Mouse (Mus musculus): ENCODE data around the gene Vmn2r117. TPM values are rescaled to one million over a fixed set of nuclear protein-coding genes. Genes with fewer than 3 reads are reported as not detected.
"Not testable (repeated sequence)": the region's sequence is repeated elsewhere in the genome, so short reads cannot be mapped to it uniquely, and the experiment has no call there.

Gene Vmn2r117
- not detected for total RNA-seq (2021)
- not detected in 2 replicates for polyA plus RNA-seq (2012; rRNA removed)
- long read RNA-seq = 0 reads

DNA sequence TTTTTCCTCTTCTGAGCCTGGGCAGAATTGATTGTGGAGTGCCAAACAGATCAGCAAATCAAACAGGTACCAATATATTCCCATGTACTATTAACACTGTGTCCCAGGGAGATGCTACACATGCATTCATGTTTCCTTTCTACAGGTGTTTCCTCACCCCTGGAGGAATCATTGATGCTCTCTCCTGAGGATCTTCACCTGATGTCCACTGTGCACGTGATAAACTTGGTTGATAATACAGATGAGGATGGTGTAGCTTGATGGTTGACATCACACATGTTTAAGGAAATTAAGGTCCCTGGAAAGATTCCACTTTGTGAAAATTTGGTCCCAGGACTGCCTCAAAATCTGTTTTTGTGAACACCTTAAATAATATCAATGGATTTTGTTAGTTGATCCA is at the start of gene Vmn2r117:
TSS of gene Vmn2r117 (minus strand) at position 101 of the 400 bp plus-strand sequence.
- DNase-seq; H3K4me1 ChIP-seq (ENCODE audit: control insufficient read depth, insufficient read depth, low read length); H3K4me3 ChIP-seq; H3K27me3 ChIP-seq (ENCODE audit: control insufficient read depth, insufficient read depth, low read length); H3K36me3 ChIP-seq (ENCODE audit: control insufficient read depth, insufficient read depth, low read length); H3K27ac ChIP-seq; H3K79me2 ChIP-seq (replicated peaks; ENCODE audit: control insufficient read depth, insufficient read depth, low read length); intact Hi-C loops (cut with DNase I); H3K9ac ChIP-seq (ENCODE audit: low read depth, low read length): not testable (repeated sequence)
- WGBS = 28% methylated on average over 1 of the region's 1 CpGs

DNA sequence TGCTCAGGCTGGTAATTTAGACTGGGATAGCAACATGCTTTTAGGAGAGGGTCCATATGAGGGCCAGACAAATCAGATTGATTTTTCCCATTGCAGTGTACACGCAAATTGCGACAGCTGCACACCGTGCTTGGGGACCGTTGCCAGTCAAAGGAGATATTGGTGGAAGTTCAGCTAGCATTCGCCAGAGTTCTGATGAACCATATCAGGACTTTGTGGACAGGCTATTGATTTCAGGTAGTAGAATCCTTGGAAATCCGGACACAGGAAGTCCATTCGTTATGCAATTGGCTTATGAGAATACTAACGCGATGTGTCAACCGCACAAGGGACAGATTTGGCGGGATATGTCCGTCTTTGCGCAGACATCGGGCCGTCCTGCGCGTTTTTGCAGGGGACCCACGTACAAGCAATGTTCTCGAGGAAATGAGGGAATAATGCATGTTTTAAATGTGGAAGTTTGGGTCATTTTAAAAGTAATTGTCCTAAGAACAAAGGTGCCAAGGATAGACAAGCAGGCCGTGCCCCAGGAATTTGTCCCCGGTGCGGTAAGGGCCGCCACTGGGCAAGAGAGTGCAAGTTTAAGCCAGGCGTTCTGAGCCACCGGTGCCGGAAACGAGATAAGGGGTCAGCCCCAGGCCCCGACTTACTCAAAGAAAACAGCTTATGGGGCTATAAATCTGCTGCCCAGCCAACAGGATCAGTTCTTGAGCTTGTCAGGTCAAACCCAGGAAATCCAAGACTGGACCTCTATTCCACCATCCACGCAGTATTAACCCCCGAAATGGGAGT is 43.6 kb upstream of the Vmn2r117 start:
- DNase-seq; H3K27ac ChIP-seq; H3K27me3 ChIP-seq (ENCODE audit: control insufficient read depth, insufficient read depth, low read length); H3K4me3 ChIP-seq; H3K9ac ChIP-seq (ENCODE audit: low read depth, low read length); H3K36me3 ChIP-seq (ENCODE audit: control insufficient read depth, insufficient read depth, low read length); H3K79me2 ChIP-seq (replicated peaks; ENCODE audit: control insufficient read depth, insufficient read depth, low read length); intact Hi-C loops (cut with DNase I); H3K4me1 ChIP-seq (ENCODE audit: control insufficient read depth, insufficient read depth, low read length): not testable (repeated sequence)
- WGBS = 55% methylated on average over 30 of the region's 30 CpGs

DNA sequence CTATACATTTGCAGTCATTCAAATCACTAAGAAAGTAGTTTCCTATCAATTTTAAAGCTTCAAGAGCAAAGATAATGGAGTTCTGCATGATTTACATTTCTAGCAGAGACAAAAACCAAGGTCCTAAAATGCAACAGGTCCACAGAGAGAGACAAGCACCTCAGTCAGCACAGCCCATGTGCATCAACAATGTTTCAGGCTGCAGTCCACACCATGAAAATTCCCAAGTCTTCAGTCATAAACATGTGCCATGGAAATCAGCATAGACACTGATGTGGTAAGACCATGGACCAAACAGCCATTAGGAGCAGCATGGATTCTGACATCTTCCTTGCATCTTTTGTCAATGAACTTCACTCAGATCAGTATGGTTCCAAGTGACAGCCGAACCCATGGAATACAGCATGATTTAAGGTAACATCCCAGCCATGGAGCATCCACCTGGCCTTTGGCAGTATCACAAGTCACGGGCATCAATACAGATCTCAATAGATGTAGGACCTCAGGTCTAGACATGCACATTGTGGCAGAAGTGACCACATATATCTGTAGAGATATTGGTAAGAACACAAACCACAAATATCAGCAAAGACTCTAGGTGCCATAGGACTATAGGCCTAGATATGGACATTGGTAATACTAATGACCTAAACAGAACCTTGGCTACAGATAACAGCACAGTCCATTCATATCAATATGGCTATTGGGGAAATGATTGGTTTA is 39.4 kb upstream of the Vmn2r117 start:
- no peaks in the 10 kb centered on the region for H3K79me2 ChIP-seq (replicated peaks; ENCODE audit: control insufficient read depth, insufficient read depth, low read length)
- H3K9ac ChIP-seq (ENCODE audit: low read depth, low read length) = no peak overlapping the region
- no peaks in the 10 kb centered on the region for H3K36me3 ChIP-seq (ENCODE audit: control insufficient read depth, insufficient read depth, low read length)
- no peaks in the 10 kb centered on the region; the same call in 1 of the 2 replicates for H3K27me3 ChIP-seq (ENCODE audit: control insufficient read depth, insufficient read depth, low read length)
- no peak overlapping the region for H3K4me3 ChIP-seq
- DNase-seq = no peak
- no peak overlapping the region for H3K27ac ChIP-seq
- TF ChIP-seq EP300 (IDR thresholded peaks at IDR 0.05; ENCODE audit: insufficient read depth, low read depth, low read length) = no peak
- TF ChIP-seq CTCF (IDR thresholded peaks at IDR 0.05) = no peak
- no peak for TF ChIP-seq POLR2A (IDR thresholded peaks at IDR 0.05; ENCODE audit: insufficient read depth, low read depth, low read length)
- no peaks in the 10 kb centered on the region for H3K4me1 ChIP-seq (ENCODE audit: control insufficient read depth, insufficient read depth, low read length)
- intact Hi-C loops (cut with DNase I) = no loop called here
- WGBS = 63% methylated on average over 2 of the region's 2 CpGs

DNA sequence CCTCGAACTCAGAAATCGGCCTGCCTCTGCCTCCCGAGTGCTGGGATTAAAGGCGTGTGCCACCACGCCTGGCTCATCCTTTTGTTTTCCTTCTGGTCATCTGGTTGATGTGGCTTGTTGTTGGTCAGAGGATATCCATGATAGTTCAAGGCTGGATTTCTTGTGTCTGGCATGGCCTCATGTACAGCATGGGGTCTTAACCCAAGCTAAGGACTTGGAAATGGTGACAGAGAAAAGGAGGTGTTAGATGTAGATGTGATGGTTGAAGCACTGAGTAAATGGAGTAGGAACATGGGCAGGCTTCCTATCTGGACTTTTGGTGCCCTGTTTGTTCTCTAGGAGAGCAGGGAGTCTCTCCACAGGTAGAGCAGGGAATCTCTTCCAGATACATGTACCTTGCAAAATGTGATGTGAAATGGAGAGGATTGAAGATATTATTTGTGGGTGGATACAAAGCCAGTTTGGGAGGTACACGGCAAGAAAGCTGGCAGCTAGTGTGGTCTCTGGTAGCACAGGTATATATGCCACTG is 46.3 kb downstream of the Vmn2r117 start:
- no peak overlapping the region for H3K4me3 ChIP-seq
- no peak overlapping the region for H3K9ac ChIP-seq (ENCODE audit: low read depth, low read length)
- H3K36me3 ChIP-seq (ENCODE audit: control insufficient read depth, insufficient read depth, low read length) = no peaks in the 10 kb centered on the region
- H3K27ac ChIP-seq = no peak overlapping the region
- H3K4me1 ChIP-seq (ENCODE audit: control insufficient read depth, insufficient read depth, low read length) = no peaks in the 10 kb centered on the region
- no peak for DNase-seq
- WGBS = 76% methylated on average over 6 of the region's 6 CpGs
- intact Hi-C loops (cut with DNase I) = no loop called here
- H3K27me3 ChIP-seq (ENCODE audit: control insufficient read depth, insufficient read depth, low read length) = no peaks in the 10 kb centered on the region
- TF ChIP-seq EP300 (IDR thresholded peaks at IDR 0.05; ENCODE audit: insufficient read depth, low read depth, low read length) (no peak), CTCF (IDR thresholded peaks at IDR 0.05) (no peak), POLR2A (IDR thresholded peaks at IDR 0.05; ENCODE audit: insufficient read depth, low read depth, low read length) (no peak)
- H3K79me2 ChIP-seq (replicated peaks; ENCODE audit: control insufficient read depth, insufficient read depth, low read length) = no peaks in the 10 kb centered on the region

Other genes starting within 250 kb of the Vmn2r117 start
- not detected for gene Vmn2r114, start 167.2 kb downstream of the Vmn2r117 start, total RNA-seq (2021)
- not detected in 2 replicates for gene Vmn2r114, start 167.2 kb downstream of the Vmn2r117 start, polyA plus RNA-seq (2012; rRNA removed)
- not detected for gene Vmn2r115, start 136.0 kb downstream of the Vmn2r117 start, total RNA-seq (2021)
- gene Vmn2r115, start 136.0 kb downstream of the Vmn2r117 start, polyA plus RNA-seq (2012; rRNA removed) = not detected in 2 replicates
- not detected for gene Vmn2r116, start 95.1 kb downstream of the Vmn2r117 start, total RNA-seq (2021)
- not detected in 2 replicates for gene Vmn2r116, start 95.1 kb downstream of the Vmn2r117 start, polyA plus RNA-seq (2012; rRNA removed)
- 1 to 10 TPM; 5.5 to 6.2 TPM for gene Zfp213, start 84.5 kb upstream of the Vmn2r117 start, total RNA-seq (2021)
- gene Zfp213, start 84.5 kb upstream of the Vmn2r117 start, polyA plus RNA-seq (2012; rRNA removed) = 8.7 and 9.8 TPM in 2 replicates
- gene Zfp13, start 119.8 kb upstream of the Vmn2r117 start, total RNA-seq (2021) = 1 to 10 TPM; 2.2 to 2.8 TPM
- gene Zfp13, start 119.8 kb upstream of the Vmn2r117 start, polyA plus RNA-seq (2012; rRNA removed) = 3.2 and 3.6 TPM in 2 replicates
- gene Zscan10, start 121.2 kb upstream of the Vmn2r117 start, total RNA-seq (2021) = not detected
- gene Zscan10, start 121.2 kb upstream of the Vmn2r117 start, polyA plus RNA-seq (2012; rRNA removed) = not detected in 2 replicates
- gene Mmp25, start 165.6 kb upstream of the Vmn2r117 start, total RNA-seq (2021) = under 1 TPM; 0.09 to 0.10 TPM
- 0.18 and 0.21 TPM in 2 replicates for gene Mmp25, start 165.6 kb upstream of the Vmn2r117 start, polyA plus RNA-seq (2012; rRNA removed)
- not detected for gene Bicdl2, start 180.8 kb upstream of the Vmn2r117 start, total RNA-seq (2021)
- not detected in 2 replicates for gene Bicdl2, start 180.8 kb upstream of the Vmn2r117 start, polyA plus RNA-seq (2012; rRNA removed)
- 100 to 1,000 TPM; 172 to 215 TPM for gene Hcfc1r1, start 193.9 kb upstream of the Vmn2r117 start, total RNA-seq (2021)
- gene Hcfc1r1, start 193.9 kb upstream of the Vmn2r117 start, polyA plus RNA-seq (2012; rRNA removed) = 494 and 575 TPM in 2 replicates
- gene Thoc6, start 194.2 kb upstream of the Vmn2r117 start, total RNA-seq (2021) = 1 to 10 TPM; 9.6 to 9.7 TPM
- gene Thoc6, start 194.2 kb upstream of the Vmn2r117 start, polyA plus RNA-seq (2012; rRNA removed) = 14.4 and 15.3 TPM in 2 replicates
- 10 to 100 TPM; 80.1 to 82.5 TPM for gene Tnfrsf12a, start 197.8 kb upstream of the Vmn2r117 start, total RNA-seq (2021)
- 28.1 and 37.9 TPM in 2 replicates for gene Tnfrsf12a, start 197.8 kb upstream of the Vmn2r117 start, polyA plus RNA-seq (2012; rRNA removed)
- gene Cldn6, start 199.6 kb upstream of the Vmn2r117 start, total RNA-seq (2021) = not detected
- not detected in 2 replicates for gene Cldn6, start 199.6 kb upstream of the Vmn2r117 start, polyA plus RNA-seq (2012; rRNA removed)
- gene Cldn9, start 204.3 kb upstream of the Vmn2r117 start, total RNA-seq (2021) = not detected
- gene Cldn9, start 204.3 kb upstream of the Vmn2r117 start, polyA plus RNA-seq (2012; rRNA removed) = not detected in 2 replicates
- not detected for gene 1520401A03Rik, start 243.1 kb upstream of the Vmn2r117 start, total RNA-seq (2021)
- not detected in 2 replicates for gene 1520401A03Rik, start 243.1 kb upstream of the Vmn2r117 start, polyA plus RNA-seq (2012; rRNA removed)
- 1 to 10 TPM; 1.2 to 1.6 TPM for gene Pkmyt1, start 246.6 kb upstream of the Vmn2r117 start, total RNA-seq (2021)
- gene Pkmyt1, start 246.6 kb upstream of the Vmn2r117 start, polyA plus RNA-seq (2012; rRNA removed) = 3.9 and 5.6 TPM in 2 replicates

All from heart, adult 2 months (tissue).